Mouse (Mus musculus) Patski (cell line): ENCODE measurements around the gene Gldc. TPM values are rescaled to one million over a fixed set of nuclear protein-coding genes. Genes with fewer than 3 reads are reported as not detected.

Experiments used
- ATAC-seq: fragments of 100-300 bp; one replicate; pipeline ENCODE4 v1.8.0; 2021
- CTCF ChIA-PET: fragments of 350-600 bp; sonication (Branson Sonifier 250); formaldehyde crosslinking; loops from one replicate; lab custom pipeline; 2022; ENCODE audit warnings: inconsistent platforms; lab: Charles Lee
- POLR2A ChIA-PET: fragments of 350-600 bp; sonication (Branson Sonifier 250); formaldehyde crosslinking; loops from one replicate; lab custom pipeline; 2022; ENCODE audit warnings: antibody characterized with exemption, inconsistent platforms; lab: Charles Lee
- DNase-seq: peaks from one replicate; pipeline ENCODE4 v3.0.0-alpha.2; 2011; ENCODE audit warnings: low read depth, low spot score
- H3K27me3 ChIP-seq: fragments of 371-371 bp; one replicate; pipeline ENCODE4 v1.5.1; 2021
- CTCF ChIP-seq: fragments of 100-300 bp; IDR thresholded peaks from one replicate; pipeline ENCODE4 v1.5.1; 2021
- in situ Hi-C: fragments of 300-500 bp; cut with MboI; formaldehyde crosslinking; loops from 3 replicates; pipeline ENCODE4 v1.11.1; 2018; ENCODE audit warnings: low pct_unique_long_range_greater_than_20kb, mixed read lengths
- polyA plus RNA-seq: library from polyadenylated mRNA; unstranded; gene quantifications from one replicate; pipeline ENCODE4 v1.2.3, GENCODE M21; 2021

The Gldc gene
- polyA plus RNA-seq, 1 experiment from 2014 or later: 0.39 TPM

DNA sequence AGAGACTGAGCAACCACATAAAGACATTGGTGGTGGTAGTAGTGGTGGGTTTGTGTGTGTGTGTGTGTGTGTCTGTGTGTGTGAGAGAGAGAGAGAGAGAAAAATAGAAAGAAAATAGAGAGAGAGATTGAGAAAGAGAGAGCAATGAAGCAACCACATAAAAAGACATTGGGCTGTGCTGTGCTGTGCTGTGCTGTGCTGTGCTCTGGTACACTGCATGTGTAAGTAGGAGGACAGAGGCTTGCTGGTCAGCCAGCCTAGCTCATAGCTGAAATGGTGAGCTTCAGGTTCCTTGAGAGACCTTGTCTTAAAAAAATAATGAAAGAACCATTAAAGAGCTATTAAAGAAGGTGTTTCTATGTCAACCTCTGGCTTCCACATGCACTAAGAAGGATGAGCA lies 66.6 kb downstream of the Gldc start:
- no peak for TF ChIP-seq CTCF
- ChIA-PET POLR2A (no interaction called here), CTCF (no interaction called here)
- no peak for ATAC-seq
- DNase-seq: no peak
- H3K27me3 ChIP-seq: no peaks in the 10 kb centered on the region
- in situ Hi-C loops: no loop called here

DNA sequence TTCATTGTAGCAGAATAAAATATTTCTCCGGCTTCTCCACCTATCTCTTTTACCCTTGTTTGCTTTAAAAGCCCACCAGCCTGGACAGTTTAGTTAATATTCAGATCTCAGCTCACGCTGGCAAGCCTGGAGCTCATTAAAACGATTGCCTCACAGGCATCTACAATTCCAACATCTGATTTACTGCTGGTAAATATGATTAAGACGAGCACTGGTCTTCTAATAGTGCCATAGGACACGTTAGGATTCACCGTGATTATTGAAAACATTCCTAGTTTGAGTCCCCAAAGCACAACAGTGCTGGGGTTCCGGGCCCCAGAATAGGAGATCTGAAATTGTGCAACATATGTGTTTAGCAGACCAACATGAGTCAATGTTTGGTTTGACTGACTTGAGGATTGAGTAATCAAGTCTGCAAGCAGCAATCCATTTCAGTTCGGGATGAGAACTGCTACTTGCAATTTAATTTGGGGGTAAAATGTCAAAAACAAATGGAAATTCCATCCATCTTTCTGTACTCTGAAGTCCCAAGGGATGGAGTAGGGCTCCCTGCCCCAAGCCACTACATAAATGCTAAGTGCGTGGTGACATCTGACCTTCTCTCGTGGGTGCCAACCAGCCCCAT lies 67.9 kb downstream of the Gldc start:
- no peaks in the 10 kb centered on the region for H3K27me3 ChIP-seq
- ATAC-seq (peak; percentile 17), DNase-seq (no peak)
- no peak for TF ChIP-seq CTCF
- ChIA-PET CTCF (no interaction called here), POLR2A (no interaction called here)
- in situ Hi-C loops: no loop called here

DNA sequence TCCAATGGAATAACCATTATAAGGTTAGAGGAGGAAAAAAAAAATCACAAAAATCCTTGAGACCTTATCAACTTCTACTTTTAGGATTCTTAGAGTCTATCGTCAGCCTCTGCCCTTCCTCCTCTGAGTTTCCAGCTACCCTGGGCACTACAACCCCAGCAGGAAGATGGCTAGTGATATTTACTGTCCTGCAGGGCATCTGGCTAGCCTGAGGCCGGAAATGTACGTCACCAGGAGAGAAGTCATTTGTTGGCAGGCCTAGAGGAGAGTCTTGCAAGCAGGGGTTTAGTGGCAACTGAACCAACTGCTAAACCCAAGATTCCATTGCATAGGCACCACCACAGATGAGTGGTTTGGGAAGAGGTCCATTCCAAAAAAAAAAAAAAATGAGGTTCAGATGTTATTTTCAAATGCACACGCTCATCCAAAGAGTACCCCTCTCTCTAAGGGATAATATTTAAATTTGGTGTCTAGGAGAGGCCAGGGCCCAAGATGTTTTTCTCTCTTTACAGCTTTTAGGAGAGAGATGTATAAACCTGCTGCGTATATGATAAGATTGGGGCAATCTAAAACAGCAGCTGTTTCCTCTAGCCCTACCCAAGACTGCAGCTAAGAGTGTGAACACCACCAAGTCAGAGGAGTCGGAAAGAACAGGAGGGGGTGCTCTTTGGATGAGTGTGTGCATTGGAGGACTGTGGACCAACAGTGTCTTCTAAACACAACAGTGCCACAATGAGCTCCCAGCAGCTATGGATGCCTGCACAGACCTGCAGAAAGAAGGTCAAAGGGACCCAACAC lies 70.0 kb downstream of the Gldc start:
- no peaks in the 10 kb centered on the region for H3K27me3 ChIP-seq
- CTCF ChIA-PET: no interaction called here
- in situ Hi-C loops: no loop called here
- no peak for ATAC-seq
- no peak for DNase-seq
- TF ChIP-seq CTCF: no peak
- POLR2A ChIA-PET: no interaction called here

DNA sequence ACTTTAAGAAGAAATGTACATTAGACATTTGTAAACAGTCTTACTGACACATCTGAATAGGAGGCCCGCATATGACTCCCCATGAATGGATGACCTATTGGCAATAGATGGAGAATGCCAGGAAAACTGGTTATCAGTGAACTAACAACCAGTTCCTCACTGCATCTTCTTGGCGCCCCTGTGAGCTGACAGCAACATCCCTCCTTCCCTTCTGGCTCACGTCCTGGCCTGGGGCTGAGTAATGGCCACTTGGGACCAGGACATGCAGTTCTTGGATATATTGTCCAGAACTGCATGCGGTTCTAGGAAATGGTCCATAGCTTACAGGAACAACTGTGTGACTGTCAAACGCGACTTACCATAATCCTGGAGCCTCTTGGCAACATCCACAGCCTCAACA lies 72.6 kb downstream of the Gldc start:
- TF ChIP-seq CTCF: no peak
- DNase-seq (no peak), ATAC-seq (no peak)
- in situ Hi-C loops: no loop called here
- ChIA-PET CTCF (no interaction called here), POLR2A (no interaction called here)
- no peaks in the 10 kb centered on the region for H3K27me3 ChIP-seq

DNA sequence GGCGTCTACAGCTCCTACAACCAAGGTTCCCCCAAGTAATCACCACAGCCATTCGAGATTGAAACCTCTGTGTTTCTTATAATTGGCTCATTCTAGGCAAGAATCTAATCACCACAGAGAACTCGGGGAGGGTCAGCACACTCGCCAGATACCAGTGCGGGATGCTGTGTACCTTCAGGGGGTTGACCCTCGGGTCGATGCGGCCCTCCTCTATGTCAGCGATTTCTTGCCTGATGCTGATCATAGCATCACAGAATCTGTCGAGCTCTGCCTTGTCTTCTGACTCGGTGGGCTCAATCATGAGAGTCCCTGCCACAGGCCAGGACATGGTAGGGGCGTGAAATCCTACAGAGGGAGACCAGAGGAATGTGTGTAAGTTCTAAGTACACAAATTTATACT lies 74.7 kb downstream of the Gldc start:
- in situ Hi-C loops: no loop called here
- ChIA-PET CTCF (interaction anchor here (1.1 to 1.4 kb wide), 2 partner anchors 11 to 13 kb away, joined by 4 to 5 read pairs; no protein-coding TSS in a partner anchor), POLR2A (no interaction called here)
- ATAC-seq (no peak), DNase-seq (no peak)
- TF ChIP-seq CTCF: no peak
- no peaks in the 10 kb centered on the region for H3K27me3 ChIP-seq

DNA sequence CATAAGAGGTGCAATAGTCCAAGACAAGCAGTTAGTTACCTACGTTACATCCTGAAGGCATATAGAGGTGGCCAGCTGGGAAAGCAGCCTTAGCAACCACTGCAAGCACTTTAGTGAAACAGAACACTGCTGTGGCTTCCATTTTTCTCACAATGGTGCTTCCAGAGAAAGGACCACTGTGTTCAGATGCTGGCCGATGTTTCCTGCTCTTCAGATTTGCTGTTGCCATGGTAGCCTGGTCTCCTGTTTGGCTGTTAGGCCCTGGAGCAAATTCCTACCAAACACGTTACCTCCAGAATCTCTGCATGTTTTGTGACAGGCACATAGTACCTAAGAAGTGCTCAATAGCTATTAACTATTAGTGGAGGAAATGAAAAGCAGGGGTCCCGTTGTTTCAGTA lies 78.2 kb downstream of the Gldc start:
- DNase-seq (no peak), ATAC-seq (no peak)
- H3K27me3 ChIP-seq: no peaks in the 10 kb centered on the region
- ChIA-PET POLR2A (no interaction called here), CTCF (no interaction called here)
- TF ChIP-seq CTCF: no peak
- in situ Hi-C loops: no loop called here

DNA sequence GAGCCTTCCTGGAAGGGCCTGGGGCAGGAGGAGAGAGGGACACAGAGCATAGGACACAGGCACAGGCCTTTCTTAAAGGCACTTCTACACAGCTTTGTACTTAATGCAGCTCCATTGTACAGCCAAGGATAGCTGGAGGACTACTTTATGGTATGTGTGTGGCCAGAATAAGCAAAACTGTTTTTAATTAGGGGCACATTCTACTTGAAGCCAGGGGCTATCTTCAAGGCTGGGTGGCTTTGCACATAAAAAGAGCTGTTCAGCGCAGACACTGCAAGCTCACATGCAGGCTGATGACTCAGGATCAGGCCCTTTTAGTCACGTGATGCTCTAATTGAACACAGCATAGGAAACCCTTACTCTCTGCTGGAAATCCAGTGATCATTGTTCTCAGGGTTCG lies 79.0 kb downstream of the Gldc start:
- POLR2A ChIA-PET: no interaction called here
- in situ Hi-C loops: no loop called here

DNA sequence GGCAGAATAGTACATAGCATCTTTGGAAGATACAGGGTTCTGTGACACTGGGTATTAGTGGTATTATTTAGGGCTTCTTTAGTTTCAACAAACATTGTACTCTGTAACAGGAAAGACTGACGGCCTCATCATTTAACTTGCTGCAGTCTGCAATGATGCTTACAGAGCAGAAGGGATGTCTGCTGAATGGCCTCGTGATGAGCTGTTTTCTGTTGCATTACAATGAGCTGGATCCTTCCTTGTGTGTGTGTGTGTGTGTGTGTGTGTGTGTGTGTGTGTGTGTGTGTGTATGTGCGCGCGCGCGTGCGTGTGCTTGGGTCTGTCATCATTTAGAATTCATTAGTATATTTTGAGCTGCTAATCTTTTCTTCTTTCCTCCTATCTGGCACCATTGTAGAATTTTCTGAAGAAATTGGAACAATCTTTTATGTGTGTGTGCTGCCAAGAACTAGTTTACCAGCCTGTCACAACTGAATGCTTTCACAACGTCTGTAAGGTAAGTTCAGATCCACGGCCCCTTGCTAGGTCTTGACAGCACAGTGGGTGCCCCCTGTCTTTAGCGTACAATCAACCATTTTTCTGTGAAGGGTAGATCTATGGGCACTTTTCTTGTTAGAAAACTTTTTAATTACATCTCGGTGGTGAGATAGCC lies 83.5 kb downstream of the Gldc start:
- ATAC-seq (no peak), DNase-seq (no peak)
- ChIA-PET POLR2A (no interaction called here), CTCF (interaction anchor here (1.4 kb wide), 1 partner anchor 37 kb away, joined by 3 read pairs; no protein-coding TSS in a partner anchor)
- TF ChIP-seq CTCF: no peak
- no peaks in the 10 kb centered on the region for H3K27me3 ChIP-seq
- in situ Hi-C loops: no loop called here

More for the DNA sequence above, 79.0 kb downstream of the Gldc start:
- H3K27me3 ChIP-seq: no peaks in the 10 kb centered on the region
- ATAC-seq (peak; percentile 82), DNase-seq (peak; percentile 64)
- no peak for TF ChIP-seq CTCF
- CTCF ChIA-PET: no interaction called here

DNA sequence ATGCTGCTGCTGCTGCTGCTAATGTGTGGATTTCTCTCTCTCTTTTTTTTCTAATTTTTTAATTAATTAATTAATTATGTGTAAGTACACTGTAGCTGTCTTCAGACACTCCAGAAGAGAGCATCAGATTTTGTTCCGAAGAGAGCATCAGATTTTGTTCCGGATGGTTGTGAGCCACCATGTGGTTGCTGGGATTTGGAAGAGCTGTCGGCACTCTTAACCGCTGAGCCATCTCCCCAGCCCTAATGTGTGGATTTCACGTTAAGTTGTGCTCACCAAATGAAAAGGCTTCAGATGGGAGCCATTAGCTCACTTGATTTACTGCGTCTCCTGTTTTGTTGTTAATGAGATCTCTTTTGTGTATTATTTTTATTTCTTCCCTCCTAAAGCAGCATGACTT lies 85.1 kb downstream of the Gldc start:
- no peak for DNase-seq
- in situ Hi-C loops: no loop called here
- no peak for ATAC-seq
- no peak for TF ChIP-seq CTCF
- H3K27me3 ChIP-seq: no peaks in the 10 kb centered on the region
- ChIA-PET POLR2A (interaction anchor here (1.0 kb wide), 1 partner anchor 13 kb away, joined by 4 read pairs; no protein-coding TSS in a partner anchor), CTCF (interaction anchor here (1.1 to 1.7 kb wide), 4 partner anchors 8 to 266 kb away, joined by 3 to 4 read pairs (median 3); no protein-coding TSS in a partner anchor)

DNA sequence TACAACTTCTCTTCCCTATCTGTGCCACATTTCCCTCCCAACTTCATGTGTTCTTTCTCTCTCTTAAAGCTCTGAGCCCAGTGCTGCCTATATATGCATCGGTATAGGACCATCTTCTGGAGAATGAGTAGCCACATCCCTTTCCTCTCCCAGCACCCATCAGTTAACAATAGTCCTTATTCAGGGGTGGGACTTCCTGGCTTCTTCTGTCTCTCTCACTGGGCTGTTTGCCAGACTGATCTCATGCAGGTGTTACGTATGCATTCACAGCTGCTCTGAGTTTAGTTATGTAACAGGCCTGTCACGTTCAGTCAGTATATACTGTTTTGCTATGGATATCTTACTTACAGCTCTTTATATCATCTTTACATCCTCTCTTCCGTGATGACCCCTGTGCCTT lies 109.4 kb downstream of the Gldc start:
- ATAC-seq (no peak), DNase-seq (no peak)
- POLR2A ChIA-PET: no interaction called here
- in situ Hi-C loops: no loop called here
- TF ChIP-seq CTCF: no peak
- CTCF ChIA-PET: no interaction called here
- H3K27me3 ChIP-seq: no peaks in the 10 kb centered on the region

DNA sequence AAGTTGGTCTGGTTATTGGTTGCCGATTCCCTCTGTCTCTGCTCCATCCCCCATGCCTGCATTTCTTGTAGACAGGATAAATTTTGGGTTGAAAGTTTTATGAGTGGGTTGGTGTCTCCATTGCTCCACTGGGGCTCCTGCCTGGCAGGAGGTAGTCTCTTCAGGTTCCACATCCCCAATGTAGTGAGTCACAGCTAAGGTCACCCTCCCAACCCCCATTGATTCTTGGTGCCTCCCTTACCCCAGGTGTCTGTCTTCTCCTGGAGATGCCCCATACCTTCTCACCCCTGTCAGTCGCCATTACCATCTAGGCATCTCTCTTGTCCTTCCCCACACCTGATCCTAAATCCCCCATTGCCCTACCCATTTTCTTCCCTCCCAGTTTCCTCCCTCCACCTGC lies 121.0 kb downstream of the Gldc start:
- CTCF ChIA-PET: interaction anchor here (1.2 kb wide), 1 partner anchor 15 kb away, joined by 3 read pairs; no protein-coding TSS in a partner anchor
- TF ChIP-seq CTCF: no peak
- DNase-seq: no peak
- H3K27me3 ChIP-seq: no peaks in the 10 kb centered on the region
- POLR2A ChIA-PET: no interaction called here
- no peak for ATAC-seq
- in situ Hi-C loops: no loop called here
